Mouse (Mus musculus) fibroblast of lung, adult 2 months (primary cell): ENCODE data around the gene Kmt2d.

Experiments used
- DNase-seq: peaks from one replicate; pipeline ENCODE4 v3.0.0-alpha.2; 2011; ENCODE audit warnings: low read depth

Kmt2d gene

DNA sequence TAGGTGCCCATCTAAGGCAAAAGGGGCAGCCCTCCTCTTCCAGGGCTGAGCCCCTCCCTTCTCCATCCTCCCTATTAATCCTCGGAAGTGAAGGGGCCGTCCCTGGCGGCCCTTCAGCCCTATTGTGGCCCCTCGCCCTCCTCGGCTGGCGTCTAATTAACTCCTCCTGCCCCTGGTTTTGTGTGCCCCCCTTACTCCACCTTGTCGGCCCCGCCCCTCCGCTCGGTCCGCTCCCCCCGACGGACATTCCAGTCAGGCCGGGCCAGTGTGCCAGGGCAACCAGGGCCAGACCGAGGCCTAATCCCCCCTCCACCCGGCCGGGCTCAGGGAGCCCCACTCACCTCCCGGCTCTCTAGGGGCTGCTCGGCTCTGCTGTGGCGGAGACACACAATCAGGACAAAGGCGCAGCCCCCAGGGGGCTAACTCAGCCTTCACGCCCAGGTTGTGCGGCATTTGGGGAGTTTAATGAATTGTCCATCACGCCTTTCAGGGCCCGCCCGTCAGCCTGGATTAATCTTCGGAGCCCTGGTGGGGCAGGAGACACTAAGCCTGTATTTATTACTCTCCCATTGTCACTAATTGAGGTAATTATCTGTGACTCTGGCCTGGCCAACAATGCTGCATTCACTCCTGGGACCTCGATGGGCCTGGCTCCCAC, 73.0 kb downstream of the Kmt2d start:
- DNase-seq: no peak

DNA sequence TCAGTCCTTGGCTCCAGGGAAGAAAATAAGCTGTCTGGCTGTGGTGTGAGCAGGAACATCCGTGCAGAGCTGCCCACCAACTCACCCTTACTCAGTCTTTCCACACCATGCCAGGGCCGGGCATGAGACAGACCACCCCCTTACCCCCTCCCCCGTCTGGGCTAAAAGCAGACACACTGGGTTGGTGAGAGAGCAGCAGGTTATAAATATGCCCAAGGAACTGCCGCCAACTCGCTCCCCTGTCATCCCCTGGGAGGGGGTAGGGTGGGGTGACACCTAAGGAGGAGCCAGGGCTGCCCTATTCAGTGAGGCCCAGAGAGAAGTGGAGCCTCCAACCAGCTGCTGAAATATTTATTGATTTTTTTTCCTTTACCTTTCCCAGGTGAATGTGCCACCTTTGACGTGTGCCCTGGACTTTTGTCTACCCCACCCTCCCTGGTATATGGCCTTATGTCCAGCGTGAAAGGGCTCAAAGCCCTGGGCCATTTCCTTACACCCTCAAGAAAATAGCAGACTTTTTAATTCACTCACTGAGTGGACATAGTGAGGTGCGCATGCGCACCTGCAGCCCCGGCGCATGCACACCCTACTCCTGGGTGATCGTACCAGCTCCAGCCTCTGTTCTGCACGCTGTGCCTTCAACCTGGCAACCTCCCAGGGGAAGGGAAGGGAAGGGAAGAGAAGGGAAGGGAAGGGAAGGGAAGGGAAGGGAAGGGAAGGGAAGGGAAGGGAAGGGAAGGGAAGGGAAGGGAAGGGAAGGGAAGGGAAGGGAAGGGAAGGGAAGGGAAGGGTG, 74.0 kb downstream of the Kmt2d start:
- DNase-seq: no peak

GRCm38 (mm10) chr15:98793141-98793698, 77.8 kb downstream of the Kmt2d start:
- DNase-seq: no peak

- DNase-seq: no peak
Observed at GRCm38 (mm10) chr15:98792233-98793020, 78.6 kb downstream of the Kmt2d start.

DNA sequence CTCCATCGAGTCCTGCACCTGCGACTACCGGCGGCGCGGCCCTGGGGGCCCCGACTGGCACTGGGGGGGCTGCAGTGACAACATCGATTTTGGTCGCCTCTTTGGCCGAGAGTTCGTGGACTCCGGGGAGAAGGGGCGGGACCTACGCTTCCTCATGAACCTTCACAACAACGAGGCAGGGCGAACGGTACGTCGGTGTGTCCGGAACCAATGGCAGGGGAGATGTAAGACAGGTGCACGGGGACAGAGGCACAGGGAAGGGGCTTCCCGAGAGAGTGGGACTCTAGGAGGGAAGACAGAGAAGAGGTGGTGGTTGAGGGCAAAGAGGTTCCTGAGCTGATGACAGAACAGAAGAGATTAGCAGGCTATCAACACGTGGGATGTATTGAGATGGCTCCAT, 79.2 kb downstream of the Kmt2d start:
- no peak for DNase-seq

GRCm38 (mm10) chr15:98791221-98791620, 79.8 kb downstream of the Kmt2d start:
- DNase-seq: no peak

DNA sequence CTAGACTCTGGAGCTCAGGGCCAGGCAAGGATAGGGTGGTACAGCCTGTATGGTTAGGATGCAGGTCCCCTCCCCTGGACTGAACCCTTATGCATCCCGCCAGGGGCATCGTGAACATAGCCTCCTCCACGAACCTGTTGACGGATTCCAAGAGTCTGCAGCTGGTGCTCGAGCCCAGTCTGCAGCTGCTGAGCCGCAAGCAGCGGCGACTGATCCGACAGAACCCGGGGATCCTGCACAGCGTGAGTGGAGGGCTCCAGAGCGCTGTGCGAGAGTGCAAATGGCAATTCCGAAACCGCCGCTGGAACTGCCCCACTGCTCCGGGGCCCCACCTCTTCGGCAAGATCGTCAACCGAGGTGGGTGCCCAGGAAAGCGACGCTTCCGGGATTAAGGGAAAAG, 80.2 kb downstream of the Kmt2d start:
- DNase-seq: no peak

- DNase-seq: no peak
Observed at GRCm38 (mm10) chr15:98789661-98790535, 81.1 kb downstream of the Kmt2d start, which contains the start of gene Wnt1. TSS of gene Wnt1 (plus strand) at chr15:98789857.

GRCm38 (mm10) chr15:98788972-98789660, 81.9 kb downstream of the Kmt2d start:
- no peak for DNase-seq

DNA sequence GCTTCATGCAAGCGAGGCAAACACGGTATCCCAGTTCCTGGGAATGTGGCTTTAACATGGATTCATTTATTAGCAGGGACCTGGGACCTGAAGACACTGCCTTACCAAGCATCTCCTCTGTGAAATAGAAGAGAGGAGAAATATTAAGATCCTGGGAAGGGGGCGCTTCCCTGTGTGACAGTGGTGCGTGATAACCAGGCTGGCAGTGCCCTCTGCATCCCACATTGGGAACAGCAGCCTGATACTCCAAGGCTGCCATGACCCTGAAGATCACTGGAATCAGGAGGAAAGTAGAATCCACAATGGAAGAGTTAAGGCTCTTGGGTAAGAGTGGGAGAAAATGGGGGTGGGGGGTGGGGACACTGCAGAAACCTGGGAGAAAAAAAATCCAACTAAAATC, 83.1 kb downstream of the Kmt2d start:
- no peak for DNase-seq

- no peak for DNase-seq
Observed at GRCm38 (mm10) chr15:98785744-98786143, 85.3 kb downstream of the Kmt2d start.
